Comparison of ENCODE assay signal across 14 mouse cellular contexts in the genomic region with DNA sequence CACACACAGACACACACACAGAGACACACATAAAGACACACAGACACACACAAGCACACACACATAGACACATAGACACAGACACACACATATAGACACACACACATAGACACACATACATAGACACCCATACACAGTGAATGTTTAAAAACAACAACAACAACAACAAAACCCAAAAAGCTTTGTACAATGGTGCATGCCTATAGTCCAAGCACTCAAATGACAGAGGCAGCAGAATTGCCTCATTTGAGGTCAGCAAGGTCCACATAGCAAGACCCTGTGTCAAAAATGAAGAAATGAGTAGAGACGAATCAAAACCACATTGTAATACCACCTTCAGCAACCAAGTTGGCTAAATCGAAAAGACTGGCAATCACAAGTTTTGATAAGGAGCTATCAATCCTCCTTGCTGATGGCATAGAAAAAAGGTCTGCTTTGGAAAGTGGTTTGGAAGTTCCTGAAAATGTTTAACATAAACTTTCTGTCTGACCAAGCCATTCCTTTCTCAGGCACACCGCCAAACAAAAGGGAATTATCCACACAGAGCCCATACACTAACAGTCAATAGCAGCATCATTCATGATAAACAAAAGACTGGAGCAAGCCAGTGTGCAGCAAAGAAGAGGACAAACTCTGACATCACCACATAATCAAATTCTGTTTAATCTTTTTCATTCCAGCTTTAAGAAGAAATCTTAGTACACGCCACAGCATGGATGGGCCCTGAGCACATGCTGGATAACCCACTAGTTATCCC.
"Had no signal": no experiment of that assay in that cellular context is flagged by ENCODE, and none has a peak within 500 bp of the region (broad histone marks: within the 10 kb centered on the region; RNA-seq: fewer than 3 reads in every experiment).

No protein-coding gene starts in this region.

- H3K9ac ChIP-seq: limb, embryonic 12.5 days; liver, embryonic 14.5 days; midbrain, embryonic 15.5 days; stomach, embryonic 15.5 days had no signal

- H3K36me3 ChIP-seq: limb, embryonic 12.5 days; midbrain, embryonic 15.5 days; stomach, embryonic 15.5 days had no signal

- H3K4me1 ChIP-seq: limb, embryonic 12.5 days; midbrain, embryonic 15.5 days; stomach, embryonic 15.5 days had no signal

- H3K9me3 ChIP-seq: limb, embryonic 12.5 days; midbrain, embryonic 15.5 days; stomach, embryonic 15.5 days had no signal

- H3K27me3 ChIP-seq: limb, embryonic 12.5 days; midbrain, embryonic 15.5 days; stomach, embryonic 15.5 days had no signal

- ATAC-seq: inflammation-experienced regulatory T-cells, adult 6 months; intestine, postnatal 0 days; midbrain, embryonic 15.5 days had no signal

- H3K4me2 ChIP-seq: limb, embryonic 12.5 days; midbrain, embryonic 15.5 days; stomach, embryonic 15.5 days had no signal

- H3K27ac ChIP-seq: kidney, postnatal 0 days; layer of hippocampus, adult 2 months; limb, embryonic 12.5 days; liver, embryonic 14.5 days; midbrain, embryonic 15.5 days; stomach, embryonic 15.5 days had no signal

- H3K4me3 ChIP-seq: layer of hippocampus, adult 2 months; limb, embryonic 12.5 days; midbrain, embryonic 15.5 days; stomach, embryonic 15.5 days had no signal

- DNase-seq: kidney, adult 8-10 months; kidney, postnatal 4 days; lung, postnatal 10 days; right cerebral cortex, postnatal 14 days; thymus, adult 2 months; thymus, postnatal 25 days had no signal
